Mouse (Mus musculus) neural tube, embryonic 14.5 days (tissue): Measurements from ENCODE around the gene Iqsec3. TPM values are rescaled to one million over a fixed set of nuclear protein-coding genes. Genes with fewer than 3 reads are reported as not detected.

Experiments used
- ATAC-seq: fragments of 200-750 bp; cut with Nextera tagmentation; 2 replicates; pipeline ENCODE4 v1.8.0; 2017; ENCODE audit warnings: low read depth, mild to moderate bottlenecking, moderate TSS enrichment, moderate library complexity
- H3K27ac ChIP-seq: fragments of 300-500 bp; sonication (generic); 2 replicates; pipeline ENCODE4 v1.5.1; 2014; ENCODE audit warnings: low read depth, mild to moderate bottlenecking, control low read depth, low read length, moderate library complexity, mixed read lengths
- H3K27me3 ChIP-seq: fragments of 300-500 bp; sonication (generic); 2 replicates; pipeline ENCODE4 v1.6.1; 2014; ENCODE audit warnings: low read length; ENCODE audit not compliant: control insufficient read depth, insufficient read depth
- H3K36me3 ChIP-seq: fragments of 300-500 bp; sonication (generic); 2 replicates; pipeline ENCODE4 v1.6.1; 2014; ENCODE audit warnings: low read length, mixed read lengths; ENCODE audit not compliant: control insufficient read depth, insufficient read depth
- H3K4me1 ChIP-seq: fragments of 300-500 bp; sonication (generic); 2 replicates; pipeline ENCODE4 v1.6.1; 2014; ENCODE audit warnings: low read length; ENCODE audit not compliant: control insufficient read depth, insufficient read depth
- H3K4me2 ChIP-seq: fragments of 300-500 bp; sonication (generic); 2 replicates; pipeline ENCODE4 v1.6.1; 2014; ENCODE audit warnings: mild to moderate bottlenecking, low read depth, low read length, control low read depth
- H3K4me3 ChIP-seq: fragments of 300-500 bp; sonication (generic); 2 replicates; pipeline ENCODE4 v1.5.1; 2014; ENCODE audit warnings: low read depth, low read length, control low read depth, mixed read lengths
- H3K9ac ChIP-seq: fragments of 300-500 bp; sonication (generic); replicated peaks from 2 replicates; pipeline ENCODE4 v1.6.1; 2014; ENCODE audit warnings: low read depth, mild to moderate bottlenecking, control low read depth, low read length, mixed read lengths
- H3K9me3 ChIP-seq: fragments of 300-500 bp; sonication (generic); 2 replicates; pipeline ENCODE4 v1.6.1; 2016; ENCODE audit warnings: low read length; ENCODE audit not compliant: control insufficient read depth
- WGBS: fragments of 180-500 bp; shearing (Covaris S2); extraction: QIAGEN DNeasy Blood & Tissue Kit; methylation state at CpG from one replicate; pipeline ENCODE4 v1.1.7; 2014; 5-methylcytosine and 5-hydroxymethylcytosine counted together
- polyA plus RNA-seq: library from polyadenylated mRNA; unstranded; fragments of >200 nt; fragmentation: Nextera tagmentation; extraction: Ambion mirVana; gene quantifications from 2 replicates; pipeline ENCODE4 v1.2.1, GENCODE M21; 2014

The Iqsec3 gene
- polyA plus RNA-seq, 1 experiment from 2014 or later, result 22.8 TPM

GRCm38 (mm10) chr6:121424403-121424802 lies 49.1 kb downstream of the Iqsec3 start:
- no peaks in the 10 kb centered on the region for H3K4me1 ChIP-seq
- H3K36me3 ChIP-seq, result no peaks in the 10 kb centered on the region
- no peak overlapping the region for H3K4me2 ChIP-seq
- no peak overlapping the region for H3K27ac ChIP-seq
- no peak overlapping the region for H3K9ac ChIP-seq
- peak; percentile 31; the same call in 1 of the 2 replicates for ATAC-seq
- no peaks in the 10 kb centered on the region for H3K27me3 ChIP-seq
- WGBS, result 42% methylated on average over 12 of the region's 12 CpGs
- H3K4me3 ChIP-seq, result no peak overlapping the region
- no peaks in the 10 kb centered on the region for H3K9me3 ChIP-seq

DNA sequence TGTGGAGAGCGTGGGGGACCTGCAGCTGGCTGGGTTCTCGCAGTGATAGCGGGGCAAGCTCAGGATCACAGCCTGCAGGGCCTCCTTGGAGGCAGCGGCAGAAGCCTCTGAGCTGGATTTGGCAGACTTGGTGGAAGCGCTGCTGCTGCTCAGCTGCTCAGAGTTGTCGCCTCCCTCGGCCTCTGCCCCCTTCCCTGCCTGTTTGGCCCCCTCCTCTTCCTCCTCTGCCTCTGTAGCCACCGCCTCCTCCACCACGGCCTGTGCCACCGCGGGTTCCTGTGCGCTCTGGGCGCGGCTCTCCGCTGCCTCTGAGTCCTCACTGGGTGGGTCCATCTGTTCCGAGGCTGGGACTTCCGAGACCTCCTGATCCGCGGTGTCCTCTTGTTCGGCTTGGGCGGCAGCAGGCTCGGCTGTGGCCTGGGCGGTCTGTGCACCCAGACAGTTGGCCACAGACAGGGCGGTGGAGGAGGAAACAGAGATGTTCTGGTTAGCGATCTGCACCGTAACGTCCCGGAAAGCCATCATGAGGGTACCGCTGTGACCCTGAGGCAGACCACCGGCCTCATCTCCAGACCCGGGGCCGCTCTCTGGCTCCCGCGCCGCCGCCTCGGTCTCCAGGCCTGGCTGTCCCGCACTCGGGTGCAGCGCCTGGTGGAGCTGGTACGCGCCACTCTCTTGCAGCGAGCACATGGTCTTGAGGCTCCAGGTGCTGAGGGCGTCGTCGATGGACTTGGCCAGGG lies 60.8 kb downstream of the Iqsec3 start:
- WGBS, result 3% methylated on average over 45 of the region's 46 CpGs
- Histone ChIP-seq H3K4me1 (peaks cover 8% of the 10 kb centered on the region; the same call in 1 of the 2 replicates), H3K9me3 (no peaks in the 10 kb centered on the region), H3K4me2 (peak overlapping the region; percentile 16; the same call in 1 of the 2 replicates), H3K27ac (no peak overlapping the region), H3K4me3 (no peak overlapping the region), H3K36me3 (no peaks in the 10 kb centered on the region; the same call in 1 of the 2 replicates), H3K27me3 (peaks cover 9% of the 10 kb centered on the region), H3K9ac (no peak overlapping the region)
- no peak for ATAC-seq

GRCm38 (mm10) chr6:121407571-121408011 lies 65.9 kb downstream of the Iqsec3 start:
- H3K4me3 ChIP-seq, result no peak overlapping the region
- H3K27ac ChIP-seq, result peak overlapping the region; percentile 81
- no peak overlapping the region for H3K9ac ChIP-seq
- H3K36me3 ChIP-seq, result no peaks in the 10 kb centered on the region
- no peak overlapping the region for H3K4me2 ChIP-seq
- no peaks in the 10 kb centered on the region for H3K9me3 ChIP-seq
- peaks cover under 1% of the 10 kb centered on the region; the same call in 1 of the 2 replicates for H3K27me3 ChIP-seq
- peak; percentile 74; the same call in 1 of the 2 replicates for ATAC-seq
- 8% methylated on average over 5 of the region's 5 CpGs for WGBS
- peaks cover 12% of the 10 kb centered on the region; the same call in 1 of the 2 replicates for H3K4me1 ChIP-seq

- WGBS, result 90% methylated on average over 8 of the region's 8 CpGs
- no peak overlapping the region for H3K4me3 ChIP-seq
- H3K27me3 ChIP-seq, result no peaks in the 10 kb centered on the region
- H3K9me3 ChIP-seq, result no peaks in the 10 kb centered on the region
- no peak overlapping the region for H3K9ac ChIP-seq
- H3K36me3 ChIP-seq, result no peaks in the 10 kb centered on the region
- peaks cover 11% of the 10 kb centered on the region; the same call in 1 of the 2 replicates for H3K4me1 ChIP-seq
- no peak for ATAC-seq
- no peak overlapping the region for H3K27ac ChIP-seq
- H3K4me2 ChIP-seq, result no peak overlapping the region
Observed at GRCm38 (mm10) chr6:121405311-121405710, 68.2 kb downstream of the Iqsec3 start.

- H3K9ac ChIP-seq, result 0 out of 2 replicates have a peak overlapping the region, but pooled peaks have one; percentile 7
- no peaks in the 10 kb centered on the region for H3K27me3 ChIP-seq
- H3K4me2 ChIP-seq, result no peak overlapping the region
- no peak overlapping the region for H3K4me3 ChIP-seq
- peaks cover 7% of the 10 kb centered on the region; the same call in 1 of the 2 replicates for H3K4me1 ChIP-seq
- H3K36me3 ChIP-seq, result no peaks in the 10 kb centered on the region
- no peaks in the 10 kb centered on the region for H3K9me3 ChIP-seq
- WGBS, result 61% methylated on average over 8 of the region's 8 CpGs
- peak; percentile 46 for ATAC-seq
- H3K27ac ChIP-seq, result peak overlapping the region; percentile 75
Observed at GRCm38 (mm10) chr6:121402661-121403244, 70.7 kb downstream of the Iqsec3 start.

DNA sequence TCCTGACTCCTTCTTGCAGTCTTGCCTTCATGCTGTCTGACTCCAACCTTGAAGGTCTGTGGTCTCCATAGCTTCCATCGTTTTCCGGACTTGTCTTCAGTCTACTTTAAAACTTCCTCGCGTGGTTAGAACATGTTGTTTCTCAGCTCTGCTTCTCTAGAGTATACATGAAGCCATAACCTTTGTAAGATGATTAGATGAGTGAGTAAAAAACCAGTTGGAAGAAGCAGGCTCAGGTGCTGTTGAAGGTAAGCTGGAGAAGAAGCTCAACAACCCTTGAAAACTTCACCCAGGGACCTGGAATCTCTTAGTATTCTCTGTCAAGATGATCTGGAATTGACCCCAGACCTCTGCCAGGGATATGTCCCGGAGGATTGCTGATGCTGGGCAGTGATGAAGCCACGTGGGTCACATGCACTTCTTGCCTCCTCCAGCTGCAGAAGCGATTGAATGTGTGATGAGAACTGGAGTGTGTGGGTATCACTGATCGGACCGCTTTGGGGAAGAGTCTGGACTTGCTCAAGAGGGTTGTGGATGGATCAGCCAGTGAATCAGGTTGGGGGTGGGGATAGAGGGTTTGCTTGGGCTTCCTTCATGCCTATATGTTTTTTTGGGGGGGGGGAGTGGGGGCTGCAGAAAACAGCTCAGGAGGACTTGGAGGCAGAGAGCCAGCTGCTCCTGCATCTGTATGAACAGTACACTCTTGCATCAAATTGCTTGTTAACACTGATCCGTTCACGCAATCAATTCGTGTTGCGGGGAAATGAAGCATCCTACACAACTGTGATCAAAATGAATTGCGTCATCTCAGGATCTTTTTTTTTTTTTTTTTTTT lies 71.4 kb downstream of the Iqsec3 start:
- H3K9me3 ChIP-seq, result no peaks in the 10 kb centered on the region
- peak overlapping the region; percentile 75 for H3K27ac ChIP-seq
- 76% methylated on average over 14 of the region's 14 CpGs for WGBS
- 0 out of 2 replicates have a peak, but pooled peaks cover 3% of the 10 kb centered on the region for H3K4me1 ChIP-seq
- no peak overlapping the region for H3K4me2 ChIP-seq
- H3K4me3 ChIP-seq, result no peak overlapping the region
- H3K36me3 ChIP-seq, result no peaks in the 10 kb centered on the region
- H3K27me3 ChIP-seq, result no peaks in the 10 kb centered on the region
- no peak overlapping the region for H3K9ac ChIP-seq
- ATAC-seq, result peak; percentile 60; the same call in 1 of the 2 replicates

GRCm38 (mm10) chr6:121401140-121401539 lies 72.3 kb downstream of the Iqsec3 start:
- H3K4me1 ChIP-seq, result 0 out of 2 replicates have a peak, but pooled peaks cover 3% of the 10 kb centered on the region
- no peak overlapping the region for H3K9ac ChIP-seq
- 90% methylated on average over 6 of the region's 6 CpGs for WGBS
- H3K27ac ChIP-seq, result no peak overlapping the region
- H3K9me3 ChIP-seq, result no peaks in the 10 kb centered on the region
- H3K4me2 ChIP-seq, result no peak overlapping the region
- no peak overlapping the region for H3K4me3 ChIP-seq
- H3K36me3 ChIP-seq, result no peaks in the 10 kb centered on the region
- ATAC-seq, result no peak
- H3K27me3 ChIP-seq, result no peaks in the 10 kb centered on the region

DNA sequence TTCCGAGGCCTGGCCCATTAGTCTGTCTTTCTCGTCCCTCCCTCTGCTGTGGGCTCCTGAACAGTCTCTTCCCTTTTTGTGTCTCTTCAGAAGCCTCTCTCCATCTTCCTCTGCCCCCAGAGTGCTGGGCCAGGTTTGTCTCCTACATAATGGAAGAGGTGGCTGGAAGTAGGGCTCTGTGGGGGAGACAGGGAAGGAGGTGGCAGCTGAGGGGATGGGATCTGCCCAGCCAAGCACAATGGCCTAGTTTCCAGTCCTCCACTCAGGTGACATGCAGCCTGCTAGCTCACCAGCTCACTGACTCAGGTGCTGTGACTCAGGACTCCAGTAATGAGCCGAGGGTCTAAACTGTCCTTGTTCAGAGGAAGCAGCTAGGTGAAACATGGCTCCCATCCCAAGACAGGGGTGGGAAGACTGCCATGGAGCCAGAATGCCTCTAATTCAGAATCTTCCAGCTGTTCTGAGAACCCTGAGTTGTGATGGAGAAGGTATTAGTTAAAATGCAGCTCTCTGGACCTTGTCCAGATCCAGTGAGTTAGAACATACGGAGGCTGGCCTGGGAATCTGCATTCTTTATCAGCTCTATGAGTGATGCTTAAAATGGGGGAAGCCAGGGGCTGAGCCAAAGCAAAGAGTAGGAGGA lies 80.7 kb downstream of the Iqsec3 start:
- Histone ChIP-seq H3K4me1 (no peaks in the 10 kb centered on the region), H3K27ac (no peak overlapping the region), H3K9me3 (0 out of 2 replicates have a peak, but pooled peaks cover 3% of the 10 kb centered on the region), H3K9ac (no peak overlapping the region), H3K36me3 (no peaks in the 10 kb centered on the region), H3K4me3 (no peak overlapping the region), H3K4me2 (no peak overlapping the region), H3K27me3 (no peaks in the 10 kb centered on the region)
- 90% methylated on average over 4 of the region's 4 CpGs for whole genome bisulfite sequencing
- no peak for ATAC-seq
